Mouse (Mus musculus) liver, embryonic 14.5 days (tissue): ENCODE data around the gene Slc12a3.

Experiments used
- CTCF ChIP-seq: IDR thresholded peaks from 2 replicates; pipeline ENCODE4 v1.5.1; 2016; ENCODE audit warnings: antibody characterized with exemption, low read depth, control low read depth
- EP300 ChIP-seq: IDR thresholded peaks from 2 replicates; pipeline ENCODE4 v1.6.1; 2016; ENCODE audit warnings: antibody characterized with exemption, low read depth

DNA sequence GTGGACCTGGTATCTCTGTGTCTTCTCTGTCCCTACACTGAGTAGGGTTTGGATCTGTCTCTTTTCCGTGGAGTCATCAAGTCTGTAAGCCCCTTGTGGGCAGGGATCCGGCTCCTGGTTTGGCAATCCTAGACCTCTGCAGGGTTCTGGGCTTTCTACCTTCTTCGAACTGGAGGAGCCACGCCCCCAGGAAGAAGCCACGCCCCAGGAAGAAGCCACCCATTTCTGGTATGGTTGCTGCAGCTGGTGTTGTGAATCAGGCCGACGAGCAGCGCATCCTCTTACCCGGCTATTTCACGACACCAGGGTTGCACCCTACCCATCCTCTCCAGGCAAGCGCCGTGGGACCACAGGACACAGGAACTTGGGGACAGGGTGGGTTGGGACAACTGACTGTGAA lies 4.9 kb upstream of the Slc12a3 start:
- TF ChIP-seq CTCF (no peak), EP300 (no peak)
